Mouse (Mus musculus): ENCODE measurements around the gene Rad17. TPM values are rescaled to one million over a fixed set of nuclear protein-coding genes. Genes with fewer than 3 reads are reported as not detected.

The Rad17 gene
- total RNA-seq, 1 experiment from 2014 or later, result 48.0 TPM

DNA sequence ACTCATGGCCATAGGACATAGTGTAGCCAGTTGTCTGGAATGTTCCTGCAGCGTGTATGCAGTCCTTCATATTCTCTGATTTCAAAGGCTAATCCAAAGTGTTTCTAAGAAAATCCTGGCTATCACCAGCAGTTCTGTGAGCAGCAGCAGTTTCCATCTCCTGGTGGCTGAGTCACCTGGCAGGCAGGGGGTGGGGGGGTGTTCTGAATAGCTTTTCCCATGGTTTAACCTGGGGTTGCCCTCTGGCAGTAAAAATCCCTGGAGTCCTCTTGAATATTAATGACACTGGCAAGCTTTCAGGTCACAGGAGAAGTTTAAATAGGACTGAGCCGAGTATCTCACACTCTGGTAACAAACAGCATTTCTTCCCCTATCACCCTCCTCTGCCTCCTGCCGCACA, 69.2 kb downstream of the Rad17 start:
- ATAC-seq (ENCODE audit: extremely low read depth, insufficient number of reproducible peaks, low FRiP score, poor library complexity, severe bottlenecking), result no peak

DNA sequence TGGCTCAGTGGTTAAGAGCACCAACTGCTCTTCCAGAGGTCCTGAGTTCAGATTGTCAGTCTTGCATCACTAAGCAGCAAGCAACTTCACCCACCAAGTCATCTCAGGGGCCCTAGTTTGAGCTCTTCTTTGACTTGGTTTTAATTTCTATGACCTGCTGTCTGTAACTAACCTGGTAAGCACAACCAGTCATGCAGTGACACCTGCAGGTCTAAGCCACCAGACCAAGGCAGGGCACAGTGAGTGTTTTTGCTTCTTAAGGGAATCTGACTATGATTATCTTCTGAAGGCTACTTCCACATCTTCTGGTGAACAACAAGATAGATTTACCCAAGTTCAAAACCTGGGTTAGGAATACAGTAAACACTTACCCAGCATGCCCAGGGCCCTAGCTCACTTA, 70.9 kb downstream of the Rad17 start:
- no peak for ATAC-seq (ENCODE audit: extremely low read depth, insufficient number of reproducible peaks, low FRiP score, poor library complexity, severe bottlenecking)

DNA sequence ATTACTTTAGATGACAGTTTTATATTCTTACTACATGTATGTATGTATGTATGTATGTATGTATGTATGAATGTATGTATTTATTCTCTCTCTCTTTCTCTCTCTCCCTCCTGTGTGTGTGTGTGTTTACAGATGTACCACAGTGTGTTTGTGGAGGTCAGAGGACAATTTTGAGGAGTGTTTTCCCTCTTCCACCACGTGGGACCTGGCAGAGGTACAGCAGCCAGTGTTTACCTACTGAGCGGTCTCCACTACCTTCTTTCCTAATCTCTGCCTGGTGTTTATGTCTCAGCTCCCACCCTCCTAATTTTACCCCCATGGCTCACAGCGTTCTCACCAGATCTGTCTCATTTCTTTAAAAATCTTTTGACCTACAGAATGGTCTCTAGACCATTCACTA, 71.6 kb downstream of the Rad17 start:
- no peak for ATAC-seq (ENCODE audit: extremely low read depth, insufficient number of reproducible peaks, low FRiP score, poor library complexity, severe bottlenecking)

DNA sequence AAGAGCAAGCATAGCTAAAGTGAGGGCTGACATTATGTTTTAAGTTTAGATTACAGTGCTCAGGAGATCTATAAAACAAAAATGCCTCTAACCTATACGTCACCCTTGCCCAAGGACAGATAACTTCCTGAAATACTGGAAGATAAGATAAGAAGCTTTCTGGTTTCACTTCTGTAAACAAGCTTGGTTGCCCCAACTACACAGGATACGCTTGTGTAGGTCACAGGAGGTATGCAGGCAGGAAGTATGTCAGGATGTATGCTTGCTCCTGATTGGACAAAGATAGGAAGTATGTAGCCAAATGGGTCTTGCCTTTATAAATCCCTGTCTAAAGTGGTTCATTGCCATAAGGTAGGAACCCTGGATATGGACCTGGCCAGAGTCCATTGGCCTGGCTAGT, 74.9 kb downstream of the Rad17 start:
- peak; percentile 95 for ATAC-seq (ENCODE audit: extremely low read depth, insufficient number of reproducible peaks, low FRiP score, poor library complexity, severe bottlenecking)

DNA sequence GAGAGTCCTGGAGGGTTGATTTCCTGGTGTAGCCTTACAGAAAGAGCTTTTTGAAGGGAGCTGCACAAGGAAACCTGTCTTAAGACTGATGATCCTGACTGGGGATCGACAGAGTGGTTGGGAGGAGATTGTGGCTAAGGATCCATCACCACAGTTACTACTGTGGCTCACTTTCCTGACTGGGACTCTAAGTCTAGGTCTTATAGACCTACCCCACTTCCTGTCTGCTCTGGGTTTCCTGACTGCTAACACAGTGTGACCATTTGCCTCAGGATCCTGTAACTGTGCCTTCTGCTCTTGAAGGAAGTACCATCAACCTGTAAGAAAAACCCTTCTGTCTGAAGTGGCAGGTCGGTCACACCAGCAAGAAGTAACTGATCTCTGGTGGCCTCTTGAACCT, 80.1 kb downstream of the Rad17 start:
- no peak for ATAC-seq (ENCODE audit: extremely low read depth, insufficient number of reproducible peaks, low FRiP score, poor library complexity, severe bottlenecking)

DNA sequence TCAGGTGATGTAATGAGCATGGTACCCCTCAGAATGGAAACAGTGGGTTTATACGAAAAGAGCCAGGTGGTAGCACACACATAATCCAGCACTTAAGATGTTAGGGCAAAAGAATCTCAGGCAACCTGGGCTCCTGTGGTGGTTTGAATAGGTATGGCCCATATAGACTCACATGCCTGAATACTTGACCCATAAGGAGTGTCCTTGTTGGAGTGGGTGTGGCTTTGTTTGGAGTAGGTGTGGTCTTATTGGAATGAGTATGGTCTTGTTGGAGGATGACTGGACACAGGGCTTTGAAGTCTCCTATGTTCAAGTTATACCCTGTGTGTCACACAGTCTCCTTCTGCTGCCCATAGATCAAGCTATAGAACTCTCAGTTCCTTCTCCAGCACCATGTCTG, 82.5 kb downstream of the Rad17 start:
- no peak for ATAC-seq (ENCODE audit: extremely low read depth, insufficient number of reproducible peaks, low FRiP score, poor library complexity, severe bottlenecking)

Other genes with a start within 250 kb of the Rad17 start
- gene Naip1, start 198.2 kb downstream of the Rad17 start, total RNA-seq (2017), result 1.1 and 1.7 TPM in 2 replicates
- 64.0 and 70.1 TPM in 2 replicates for gene Gtf2h2, start 158.5 kb downstream of the Rad17 start, total RNA-seq (2017)
- gene Ocln, start 98.3 kb downstream of the Rad17 start, total RNA-seq (2017), result 0.47 TPM in 1 of 2 replicates, not detected in the other
- 9.8 TPM in 2 replicates for gene Marveld2, start 34.1 kb downstream of the Rad17 start, total RNA-seq (2017)
- gene Ak6, start 72 bp downstream of the Rad17 start, total RNA-seq (2017), result 70.1 and 94.7 TPM in 2 replicates
- gene Taf9, start 528 bp upstream of the Rad17 start, total RNA-seq (2017), result 3.5 and 8.5 TPM in 2 replicates
- gene Ccdc125, start 18.7 kb upstream of the Rad17 start, total RNA-seq (2017), result 30.0 and 30.5 TPM in 2 replicates
- gene Cdk7, start 79.9 kb upstream of the Rad17 start, total RNA-seq (2017), result 31.4 and 31.7 TPM in 2 replicates
- gene Mrps36, start 93.6 kb upstream of the Rad17 start, total RNA-seq (2017), result 26.7 and 33.4 TPM in 2 replicates
- gene Cenph, start 124.8 kb upstream of the Rad17 start, total RNA-seq (2017), result 1.4 and 2.8 TPM in 2 replicates
- 2.0 and 2.8 TPM in 2 replicates for gene Ccnb1, start 135.5 kb upstream of the Rad17 start, total RNA-seq (2017)
- gene Slc30a5, start 182.4 kb upstream of the Rad17 start, total RNA-seq (2017), result 96.0 and 107 TPM in 2 replicates